Mouse (Mus musculus): ENCODE results near the gene Selenoi.

The Selenoi gene

GRCm38 (mm10) chr5:30235641-30236126, 3.3 kb downstream of the Selenoi start:
- DNase-seq (ENCODE audit: low read depth, low spot score): no peak

GRCm38 (mm10) chr5:30238533-30238932, 6.2 kb downstream of the Selenoi start:
- DNase-seq (ENCODE audit: low read depth, low spot score): no peak

GRCm38 (mm10) chr5:30240552-30240951, 8.2 kb downstream of the Selenoi start:
- DNase-seq (ENCODE audit: low read depth, low spot score): no peak

DNA sequence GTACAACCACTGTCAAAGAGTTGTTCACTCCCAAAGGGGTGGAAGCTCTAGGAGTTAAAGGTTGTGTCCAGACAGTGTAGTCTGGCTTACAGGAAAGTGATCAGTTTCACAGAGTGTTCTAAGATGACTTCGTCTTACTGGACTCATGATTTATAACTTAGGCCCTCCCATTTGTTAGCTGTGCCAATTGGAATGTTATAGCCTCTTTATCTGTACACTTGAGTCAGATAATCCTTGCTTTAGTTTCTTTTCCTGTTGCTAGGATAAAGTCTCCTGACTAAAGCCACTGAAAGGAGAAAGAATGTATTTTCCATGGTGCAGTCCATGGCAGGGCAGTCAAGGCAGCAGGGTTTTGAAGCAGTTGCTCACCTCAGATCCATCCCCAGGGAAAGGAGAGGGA, 10.0 kb downstream of the Selenoi start:
- no peak for DNase-seq (ENCODE audit: low read depth, low spot score)

DNA sequence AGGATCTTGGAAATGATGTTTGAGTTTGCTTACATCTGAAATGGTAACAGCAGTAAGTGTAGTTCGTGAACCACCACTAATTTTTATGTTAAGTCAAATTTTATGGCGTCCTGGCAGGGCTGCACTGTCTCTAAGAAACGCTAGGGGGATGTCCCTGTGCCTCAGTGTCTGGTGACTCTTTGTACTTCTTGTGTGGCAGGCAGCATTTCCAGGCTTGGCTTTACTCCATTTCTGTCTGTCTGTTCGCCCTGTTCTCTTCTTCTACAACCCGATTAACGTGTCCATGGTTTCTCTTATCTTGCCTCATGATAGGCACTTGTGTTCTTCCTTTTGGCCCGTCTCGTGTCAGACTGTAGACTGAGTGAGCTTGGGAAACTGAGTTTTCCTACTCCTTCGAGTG, 11.4 kb downstream of the Selenoi start:
- DNase-seq (ENCODE audit: low read depth, low spot score): peak; percentile 59

GRCm38 (mm10) chr5:30245861-30246416, 13.6 kb downstream of the Selenoi start:
- DNase-seq (ENCODE audit: low read depth, low spot score): no peak

DNA sequence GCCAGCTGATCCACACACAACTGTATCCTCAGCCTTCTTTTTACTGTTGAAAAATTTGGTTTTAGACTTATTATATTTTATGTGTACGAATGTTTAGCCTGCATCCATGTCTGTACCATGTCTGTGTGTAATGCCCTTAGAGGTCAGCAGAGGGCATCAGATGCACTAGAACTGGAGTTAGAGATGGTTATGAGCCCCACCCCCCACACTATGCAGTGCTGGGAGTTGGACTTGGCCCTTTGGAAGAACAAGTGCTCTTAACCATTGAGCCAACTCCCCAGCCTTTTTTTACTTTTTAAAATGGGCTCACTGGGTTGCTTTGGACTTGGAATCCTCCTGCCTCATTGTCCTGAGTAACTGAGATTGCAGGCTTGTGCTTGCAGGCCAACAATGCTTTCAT, 15.3 kb downstream of the Selenoi start:
- peak; percentile 73 for DNase-seq (ENCODE audit: low read depth, low spot score)

DNA sequence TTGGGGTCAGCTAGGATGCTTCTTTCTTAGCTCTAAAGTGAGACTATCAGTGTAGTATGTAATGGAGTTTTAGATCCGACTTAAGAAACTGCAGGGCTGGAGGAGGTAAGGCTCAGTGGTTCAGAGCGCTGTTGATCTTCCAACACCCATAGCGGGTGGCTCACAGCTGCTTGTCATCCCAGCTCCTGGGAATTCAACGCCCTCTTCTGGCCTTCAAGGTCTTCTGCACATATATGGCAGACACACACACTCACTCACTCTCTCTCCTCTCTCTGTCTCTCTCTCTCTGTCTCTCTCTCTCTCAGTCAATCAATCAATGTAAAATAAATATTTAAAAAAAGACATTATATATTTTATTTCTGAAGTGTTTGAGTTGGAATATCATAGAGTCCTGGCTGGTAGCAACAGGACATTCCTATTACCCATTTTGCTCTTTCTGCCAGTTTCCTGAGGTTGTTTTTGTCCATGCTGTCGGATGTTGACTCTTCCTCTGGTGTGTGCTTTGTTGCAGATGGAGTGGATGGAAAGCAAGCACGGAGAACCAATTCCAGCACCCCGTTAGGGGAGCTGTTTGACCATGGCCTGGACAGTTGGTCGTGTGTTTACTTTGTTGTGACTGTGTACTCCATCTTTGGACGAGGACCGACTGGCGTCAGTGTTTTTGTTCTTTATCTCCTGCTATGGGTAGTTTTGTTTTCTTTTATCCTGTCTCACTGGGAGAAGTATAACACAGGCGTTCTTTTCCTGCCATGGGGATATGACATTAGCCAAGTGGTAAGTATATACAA, 23.4 kb downstream of the Selenoi start:
- peak; percentile 25 for DNase-seq (ENCODE audit: low read depth, low spot score)

DNA sequence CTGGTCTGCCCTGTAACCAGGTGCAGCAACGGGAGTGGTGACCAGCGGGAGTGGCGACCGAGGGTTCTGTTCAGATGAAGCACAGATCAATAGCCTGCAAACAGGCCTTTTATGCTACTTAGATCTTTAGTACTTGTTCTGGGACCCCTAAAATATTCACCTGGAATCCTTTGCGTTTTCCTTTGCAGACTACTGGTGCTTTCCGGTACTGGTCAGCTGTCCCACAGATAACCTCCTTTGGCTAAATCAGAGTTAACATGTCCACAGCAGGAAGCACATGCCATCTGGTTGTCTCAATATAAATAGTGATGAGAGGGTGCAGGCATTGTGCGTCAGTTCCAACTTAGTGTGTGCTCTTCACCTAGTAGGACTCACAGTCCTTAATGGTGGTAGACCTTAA, 26.4 kb downstream of the Selenoi start:
- DNase-seq (ENCODE audit: low read depth, low spot score): no peak

DNA sequence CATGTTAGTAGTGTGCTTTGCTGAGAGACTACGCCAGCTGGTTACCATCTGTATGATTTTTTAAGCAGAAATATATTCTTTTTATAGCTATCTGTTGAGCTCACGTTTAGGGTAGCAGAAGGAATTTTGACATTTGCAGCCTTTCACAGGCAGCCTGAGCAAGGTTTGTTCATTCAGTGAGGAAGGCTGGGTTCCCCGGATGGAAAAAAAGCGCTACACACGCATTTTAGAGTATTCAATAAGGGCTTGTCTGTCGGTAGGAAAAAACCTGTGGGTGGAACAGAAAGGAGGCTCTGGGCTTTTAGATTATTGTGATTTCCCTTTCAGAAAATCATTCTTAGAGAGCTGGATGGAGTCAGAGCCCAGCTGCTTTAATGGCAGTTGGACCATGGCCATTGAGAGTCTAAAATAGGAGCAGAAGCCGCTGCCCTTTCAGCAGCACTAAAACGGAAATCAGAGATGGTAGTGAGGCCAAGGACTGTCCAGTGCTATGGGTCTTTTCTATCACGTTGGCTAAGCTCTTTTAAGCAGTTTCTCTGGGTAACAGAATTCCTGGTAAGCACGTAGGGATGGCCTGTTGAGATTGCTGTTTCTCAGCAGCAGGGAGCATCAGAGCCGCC, 38.3 kb downstream of the Selenoi start:
- no peak for DNase-seq (ENCODE audit: low read depth, low spot score)

GRCm38 (mm10) chr5:30271599-30272281, 39.4 kb downstream of the Selenoi start:
- DNase-seq (ENCODE audit: low read depth, low spot score): no peak

DNA sequence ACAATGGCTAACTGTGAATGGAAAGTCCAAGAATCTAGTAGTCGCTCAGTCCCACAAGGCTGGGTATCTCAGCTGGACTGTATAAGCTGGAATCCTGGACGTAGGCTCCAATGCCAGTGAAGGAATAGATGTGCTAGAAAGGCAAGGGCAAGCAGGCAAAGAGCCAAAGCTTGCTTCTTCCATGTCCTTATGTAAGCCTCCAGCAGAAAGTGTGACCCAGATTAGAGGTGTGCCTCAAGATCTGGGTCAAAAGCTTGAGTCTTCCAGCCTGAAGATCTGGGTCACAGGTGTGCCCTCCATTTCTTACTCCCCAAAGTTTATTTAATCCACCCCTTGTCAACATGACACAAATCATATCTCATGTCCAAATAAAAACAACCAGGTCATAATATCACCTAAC, 44.0 kb downstream of the Selenoi start:
- no peak for DNase-seq (ENCODE audit: low read depth, low spot score)

DNA sequence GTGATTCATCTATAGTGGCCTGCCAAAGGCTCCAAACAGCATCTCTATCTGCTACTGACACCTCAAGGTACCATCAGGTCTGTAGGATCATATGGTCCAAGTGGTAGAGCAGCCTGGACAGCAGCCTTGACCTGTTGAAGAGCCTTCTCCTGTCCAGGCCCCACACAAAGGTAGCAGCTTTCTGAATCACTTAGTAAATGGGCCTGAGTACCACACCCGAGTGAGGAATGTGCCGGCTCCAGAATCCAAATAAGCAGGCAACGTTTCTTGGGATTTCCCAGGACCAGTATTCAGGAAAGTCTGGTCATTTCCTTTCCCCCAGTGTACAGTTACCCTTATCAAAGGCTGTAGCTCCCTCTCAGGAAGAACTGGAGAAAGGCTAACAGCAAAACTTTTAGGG, 46.6 kb downstream of the Selenoi start:
- DNase-seq (ENCODE audit: low read depth, low spot score): peak; percentile 51

DNA sequence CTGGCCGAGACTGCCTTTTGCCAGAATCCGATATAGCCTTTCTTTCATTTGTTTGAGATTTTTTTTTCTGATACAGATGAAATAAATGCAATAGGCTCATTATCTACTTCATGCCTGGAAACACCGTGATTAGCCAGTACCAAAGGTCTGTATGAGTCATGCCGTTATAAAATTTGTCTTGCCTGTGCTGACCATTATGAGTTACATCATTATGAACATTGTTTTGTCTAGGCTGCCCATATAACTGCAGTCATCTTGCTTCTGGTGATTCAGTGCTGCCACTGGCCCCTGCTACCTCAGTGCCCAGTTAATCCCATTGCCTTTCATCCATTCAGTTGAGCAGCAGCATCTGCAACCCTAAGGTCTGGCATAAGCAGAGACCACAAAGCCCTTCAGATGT, 47.1 kb downstream of the Selenoi start:
- DNase-seq (ENCODE audit: low read depth, low spot score): no peak

DNA sequence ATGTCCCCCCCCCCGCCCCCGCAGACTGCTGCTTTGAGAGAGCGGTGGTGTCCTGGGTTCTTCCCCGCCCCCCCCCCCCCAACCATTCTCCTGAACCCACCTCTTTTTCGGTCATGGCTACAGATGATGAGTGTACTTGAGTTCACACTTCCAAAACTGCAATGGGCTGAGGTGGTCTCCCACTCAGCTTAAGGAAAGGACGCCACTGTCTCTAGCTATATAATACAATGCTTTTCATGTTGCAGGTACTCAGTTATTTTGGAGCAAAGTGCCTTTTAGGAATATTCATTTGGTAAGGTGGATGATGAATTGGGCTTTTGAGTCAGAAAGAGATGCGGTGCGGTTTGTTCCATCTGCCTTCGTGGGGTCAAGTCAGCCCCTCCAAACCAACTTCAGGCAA, 48.5 kb downstream of the Selenoi start:
- no peak for DNase-seq (ENCODE audit: low read depth, low spot score)

DNA sequence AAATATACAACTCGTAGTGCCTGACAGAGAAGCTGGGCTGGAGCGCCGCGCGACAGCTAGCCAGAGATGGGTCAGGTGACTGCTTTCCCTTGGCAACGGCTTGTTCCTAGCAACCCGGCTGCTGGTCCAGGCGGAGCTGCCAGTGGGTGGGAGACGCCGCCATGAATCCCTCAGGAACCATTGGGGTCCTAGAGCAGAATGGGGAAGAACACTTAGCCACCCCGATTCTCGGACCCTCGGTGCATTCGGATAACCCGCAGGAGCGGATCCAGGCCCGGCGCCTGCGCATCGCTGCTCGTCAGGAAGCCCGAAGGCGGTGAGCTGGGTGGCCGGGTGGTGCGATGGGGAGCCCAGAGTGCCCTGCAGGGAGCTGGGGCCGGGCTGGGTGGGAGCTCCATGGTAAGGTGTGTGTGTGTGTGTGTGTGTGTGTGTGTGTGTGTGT, 48.9 kb downstream of the Selenoi start, which contains the start of gene Drc1:
Drc1 (plus strand) TSS at position 98 of the 442 bp plus-strand sequence.
- DNase-seq (ENCODE audit: low read depth, low spot score): peak; percentile 61

DNA sequence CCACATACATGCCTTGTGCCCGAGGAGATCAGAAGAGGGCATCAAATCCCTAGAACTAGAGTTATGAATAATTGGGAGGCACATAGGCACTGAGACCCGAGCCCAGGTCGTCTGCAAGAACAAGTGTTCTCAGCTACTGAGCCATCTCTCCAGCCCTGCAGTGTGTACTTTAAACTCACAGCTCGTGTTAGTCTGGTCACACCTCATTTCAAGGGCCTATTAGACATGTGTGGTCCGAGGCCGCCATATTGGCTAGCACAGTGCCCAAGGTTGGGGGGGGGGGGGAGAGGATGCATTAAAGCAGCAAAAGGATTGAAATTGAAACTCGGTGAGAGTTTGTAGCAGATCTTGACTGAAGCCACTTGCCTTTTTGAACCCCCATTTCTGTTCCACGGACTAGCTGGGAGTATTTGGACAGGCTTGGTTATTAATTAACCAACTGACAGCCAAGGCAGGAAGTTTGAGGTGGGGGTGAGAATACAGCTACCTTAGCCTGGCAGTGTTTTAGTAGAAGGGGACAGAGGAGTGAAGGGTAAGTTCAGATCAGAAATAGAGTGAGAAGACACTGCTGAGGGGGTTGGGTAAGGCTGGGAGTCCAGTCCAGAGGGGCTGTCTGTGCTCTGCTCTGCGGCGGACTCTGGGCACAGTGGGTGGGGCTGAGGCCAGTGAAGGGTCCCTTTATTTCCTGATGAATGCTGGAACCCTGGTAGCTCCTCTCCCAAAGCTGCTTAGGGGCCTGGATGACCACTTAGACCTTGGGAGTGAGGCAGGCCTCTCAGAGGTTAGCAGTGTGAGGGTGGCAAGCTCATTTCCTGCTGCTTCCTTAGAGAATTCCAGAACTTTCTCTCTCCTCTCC, 53.8 kb downstream of the Selenoi start:
- no peak for DNase-seq (ENCODE audit: low read depth, low spot score)

DNA sequence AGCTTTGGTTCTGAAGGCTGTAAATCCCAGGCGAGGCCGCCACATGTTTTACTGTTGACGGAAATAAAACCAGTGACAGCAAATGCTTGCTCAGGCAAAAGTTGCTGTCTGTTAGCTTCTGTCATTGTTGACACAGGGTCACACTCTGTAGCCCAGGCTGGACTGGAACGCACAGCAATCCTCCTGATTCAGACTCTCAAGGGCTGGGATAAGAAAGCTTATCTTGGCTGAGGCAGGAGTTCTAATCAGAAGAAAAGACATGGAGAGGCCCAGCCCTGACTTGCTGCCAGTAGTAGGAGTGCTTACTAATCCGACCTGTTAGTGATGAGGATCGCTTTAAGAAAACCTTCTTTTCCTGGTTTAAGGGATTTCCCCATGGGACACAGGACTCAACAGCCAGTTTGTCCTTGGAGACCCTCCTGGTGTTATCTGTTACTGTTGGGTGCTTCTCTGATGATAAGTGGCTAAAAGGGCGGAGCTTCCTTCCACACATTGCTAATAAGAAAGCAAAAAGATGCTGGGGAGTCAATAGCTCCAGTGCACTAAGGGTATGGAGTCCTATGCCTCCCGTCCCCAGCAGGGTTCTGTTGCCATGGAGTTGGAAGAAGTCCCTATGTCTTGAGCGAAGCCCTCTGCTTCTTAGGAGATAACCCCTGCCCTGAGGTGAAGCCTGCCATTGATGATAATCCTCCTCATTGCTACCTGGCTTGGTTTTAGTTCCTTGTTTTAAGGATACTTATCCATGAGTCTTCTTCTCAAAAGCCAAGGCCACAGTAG, 54.9 kb downstream of the Selenoi start:
- DNase-seq (ENCODE audit: low read depth, low spot score): no peak

Measured in R1 (cell line).